Mouse (Mus musculus) kidney, embryonic 14.5 days (tissue): Measurements from ENCODE around the gene Defb19. TPM values are rescaled to one million over a fixed set of nuclear protein-coding genes. Genes with fewer than 3 reads are reported as not detected.

Experiments used
- ATAC-seq: fragments of 200-750 bp; cut with Nextera tagmentation; 2 replicates; pipeline ENCODE4 v1.8.0; 2017; ENCODE audit warnings: moderate number of reproducible peaks, mild to moderate bottlenecking, moderate TSS enrichment, moderate library complexity; ENCODE audit not compliant: low FRiP score, low TSS enrichment
- H3K27ac ChIP-seq: fragments of 300-500 bp; sonication (generic); 2 replicates; pipeline ENCODE4 v1.5.1; 2014; ENCODE audit warnings: low read depth, mild to moderate bottlenecking, low read length, moderate library complexity, mixed read lengths
- H3K27me3 ChIP-seq: fragments of 300-500 bp; sonication (generic); 2 replicates; pipeline ENCODE4 v1.6.1; 2014; ENCODE audit warnings: mild to moderate bottlenecking, low read length; ENCODE audit not compliant: control insufficient read depth, insufficient read depth
- H3K36me3 ChIP-seq: fragments of 300-500 bp; sonication (generic); 2 replicates; pipeline ENCODE4 v1.6.1; 2014; ENCODE audit warnings: low read length, mixed read lengths; ENCODE audit not compliant: control insufficient read depth, insufficient read depth
- H3K4me1 ChIP-seq: fragments of 300-500 bp; sonication (generic); 2 replicates; pipeline ENCODE4 v1.6.1; 2014; ENCODE audit warnings: low read length, mixed read lengths; ENCODE audit not compliant: control insufficient read depth, insufficient read depth
- H3K4me2 ChIP-seq: fragments of 300-500 bp; sonication (generic); replicated peaks from 2 replicates; pipeline ENCODE4 v1.6.1; 2014; ENCODE audit warnings: low read depth, mild to moderate bottlenecking, low read length
- H3K4me3 ChIP-seq: fragments of 300-500 bp; sonication (generic); 2 replicates; pipeline ENCODE4 v1.5.1; 2014; ENCODE audit warnings: mild to moderate bottlenecking, low read length
- H3K9ac ChIP-seq: fragments of 300-500 bp; sonication (generic); 2 replicates; pipeline ENCODE4 v1.6.1; 2014; ENCODE audit warnings: low read depth, mild to moderate bottlenecking, low read length, moderate library complexity
- H3K9me3 ChIP-seq: fragments of 300-500 bp; sonication (generic); 2 replicates; pipeline ENCODE4 v1.6.1; 2016; ENCODE audit warnings: low read length; ENCODE audit not compliant: control insufficient read depth
- WGBS: fragments of 180-500 bp; shearing (Covaris S2); extraction: QIAGEN DNeasy Blood & Tissue Kit; methylation state at CpG from one replicate; pipeline ENCODE4 v1.1.7; 2014; 5-methylcytosine and 5-hydroxymethylcytosine counted together
- polyA plus RNA-seq: library from polyadenylated mRNA; unstranded; fragments of >200 nt; fragmentation: Nextera tagmentation; extraction: Ambion mirVana; gene quantifications from 2 replicates; pipeline ENCODE4 v1.2.1, GENCODE M21; 2014

The Defb19 gene
- not detected in 2 replicates for polyA plus RNA-seq

DNA sequence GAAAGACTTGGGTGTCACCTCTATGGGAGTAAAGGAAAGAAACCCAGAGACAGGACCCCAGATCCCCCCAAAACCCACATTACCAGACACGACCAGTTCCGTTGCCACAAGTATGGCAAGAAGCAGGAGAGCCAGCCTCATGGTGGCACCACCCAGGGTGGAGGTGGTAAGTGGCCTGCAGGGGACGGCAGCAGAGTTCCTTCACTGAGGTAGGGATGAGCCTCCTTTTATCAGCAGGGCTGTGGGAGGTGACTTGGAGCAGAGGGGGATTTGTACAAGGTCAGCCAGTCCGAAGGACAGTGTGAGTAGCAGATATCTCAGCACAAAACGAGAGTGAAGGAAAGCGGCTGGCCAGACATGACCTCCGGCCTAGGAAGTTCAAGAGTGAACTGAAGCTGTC, at the start of gene Defb19:
TSS of gene Defb19 (minus strand) at position 206 of the 400 bp plus-strand sequence.
- WGBS = 45% methylated on average over 7 of the region's 7 CpGs
- no peaks in the 10 kb centered on the region for H3K4me1 ChIP-seq
- ATAC-seq = no peak

GRCm38 (mm10) chr2:152629904-152630303, 49.8 kb upstream of the Defb19 start:
- no peaks in the 10 kb centered on the region for H3K9me3 ChIP-seq
- WGBS = 88% methylated on average over 6 of the region's 6 CpGs
- peaks cover 62% of the 10 kb centered on the region for H3K4me1 ChIP-seq
- H3K27me3 ChIP-seq = no peaks in the 10 kb centered on the region
- peaks cover 28% of the 10 kb centered on the region for H3K36me3 ChIP-seq
- H3K27ac ChIP-seq = no peak overlapping the region; the same call in 1 of the 2 replicates
- 0 out of 2 replicates have a peak overlapping the region, but pooled peaks have one; percentile 65 for H3K4me3 ChIP-seq
- no peak overlapping the region for H3K9ac ChIP-seq
- peak overlapping the region; percentile 91 for H3K4me2 ChIP-seq
- no peak for ATAC-seq

More for the DNA sequence above, at the start of gene Defb19:
- Histone ChIP-seq H3K36me3 (no peaks in the 10 kb centered on the region), H3K9me3 (no peaks in the 10 kb centered on the region), H3K4me3 (no peak within 1 kb of the TSS), H3K27me3 (no peaks in the 10 kb centered on the region), H3K4me2 (no peak within 1 kb of the TSS), H3K9ac (no peak within 1 kb of the TSS), H3K27ac (no peak within 1 kb of the TSS)

- Histone ChIP-seq H3K9ac (no peak overlapping the region), H3K4me1 (peaks cover 58% of the 10 kb centered on the region), H3K9me3 (no peaks in the 10 kb centered on the region), H3K36me3 (peaks cover 23% of the 10 kb centered on the region), H3K4me3 (peak overlapping the region; percentile 65), H3K27ac (no peak overlapping the region; the same call in 1 of the 2 replicates), H3K4me2 (peak overlapping the region; percentile 91), H3K27me3 (no peaks in the 10 kb centered on the region)
- WGBS = 26% methylated on average over 3 of the region's 3 CpGs
- ATAC-seq = no peak
These were observed 49.1 kb upstream of the Defb19 start for GRCm38 (mm10) chr2:152629239-152629638.

- H3K27ac ChIP-seq = peak overlapping the region; percentile 85
- peak overlapping the region; percentile 79; the same call in 1 of the 2 replicates for H3K9ac ChIP-seq
- ATAC-seq = 0 out of 2 replicates have a peak, but pooled peaks have one; percentile 6
- H3K4me1 ChIP-seq = peaks cover 49% of the 10 kb centered on the region
- H3K27me3 ChIP-seq = no peaks in the 10 kb centered on the region
- peak overlapping the region; percentile 91 for H3K4me2 ChIP-seq
- 0 out of 2 replicates have a peak, but pooled peaks cover 4% of the 10 kb centered on the region for H3K9me3 ChIP-seq
- H3K36me3 ChIP-seq = peaks cover 16% of the 10 kb centered on the region; the same call in 1 of the 2 replicates
- H3K4me3 ChIP-seq = peak overlapping the region; percentile 65
- WGBS = 36% methylated on average over 17 of the region's 17 CpGs
These were observed 48.0 kb upstream of the Defb19 start for GRCm38 (mm10) chr2:152628066-152628465.

GRCm38 (mm10) chr2:152626774-152627591, 46.9 kb upstream of the Defb19 start, which contains the start of gene Rem1:
Rem1 (plus strand) TSS chr2:152626951.
- Histone ChIP-seq H3K36me3 (peaks cover 16% of the 10 kb centered on the region; the same call in 1 of the 2 replicates), H3K4me1 (peaks cover 43% of the 10 kb centered on the region; the same call in 1 of the 2 replicates), H3K27me3 (no peaks in the 10 kb centered on the region), H3K9me3 (0 out of 2 replicates have a peak, but pooled peaks cover 4% of the 10 kb centered on the region), H3K4me3 (peak within 1 kb of the TSS; percentile 65), H3K9ac (peak within 1 kb of the TSS; percentile 79), H3K27ac (peak within 1 kb of the TSS; percentile 85), H3K4me2 (peak within 1 kb of the TSS; percentile 91)
- ATAC-seq = peak; percentile 74
- under 1% methylated on average over 59 of the region's 59 CpGs for WGBS

GRCm38 (mm10) chr2:152625256-152625655, 45.1 kb upstream of the Defb19 start:
- ATAC-seq = no peak
- Histone ChIP-seq H3K36me3 (peaks cover 9% of the 10 kb centered on the region; the same call in 1 of the 2 replicates), H3K4me3 (no peak overlapping the region), H3K9ac (no peak overlapping the region), H3K4me2 (no peak overlapping the region), H3K27ac (no peak overlapping the region), H3K9me3 (0 out of 2 replicates have a peak, but pooled peaks cover 4% of the 10 kb centered on the region), H3K4me1 (peaks cover 37% of the 10 kb centered on the region; the same call in 1 of the 2 replicates), H3K27me3 (no peaks in the 10 kb centered on the region)
- 36% methylated on average over 1 of the region's 1 CpGs for WGBS

DNA sequence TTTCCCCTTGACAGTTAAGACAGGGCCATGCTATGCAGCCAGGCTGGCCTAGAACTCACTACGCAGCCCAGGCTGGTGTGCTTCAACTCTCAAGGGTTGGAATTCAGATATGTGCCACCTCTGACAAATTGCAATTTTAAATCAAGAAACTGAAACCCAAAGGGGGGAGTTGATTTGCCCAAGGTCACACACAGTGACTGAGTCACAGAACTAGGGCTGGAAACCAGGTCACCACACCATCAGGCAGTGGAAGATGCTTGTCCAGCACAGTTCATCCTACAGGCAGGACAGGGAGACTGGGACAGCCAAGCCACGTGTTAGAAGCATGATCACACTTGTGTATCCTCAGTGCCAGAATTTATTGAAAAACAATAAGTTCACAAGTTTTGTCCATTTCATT, 44.5 kb upstream of the Defb19 start:
- Histone ChIP-seq H3K27me3 (no peaks in the 10 kb centered on the region), H3K36me3 (peaks cover 4% of the 10 kb centered on the region; the same call in 1 of the 2 replicates), H3K4me1 (peaks cover 31% of the 10 kb centered on the region; the same call in 1 of the 2 replicates), H3K4me2 (no peak overlapping the region), H3K9me3 (0 out of 2 replicates have a peak, but pooled peaks cover 4% of the 10 kb centered on the region), H3K4me3 (no peak overlapping the region), H3K9ac (no peak overlapping the region), H3K27ac (no peak overlapping the region)
- ATAC-seq = no peak
- 81% methylated on average over 2 of the region's 2 CpGs for WGBS

DNA sequence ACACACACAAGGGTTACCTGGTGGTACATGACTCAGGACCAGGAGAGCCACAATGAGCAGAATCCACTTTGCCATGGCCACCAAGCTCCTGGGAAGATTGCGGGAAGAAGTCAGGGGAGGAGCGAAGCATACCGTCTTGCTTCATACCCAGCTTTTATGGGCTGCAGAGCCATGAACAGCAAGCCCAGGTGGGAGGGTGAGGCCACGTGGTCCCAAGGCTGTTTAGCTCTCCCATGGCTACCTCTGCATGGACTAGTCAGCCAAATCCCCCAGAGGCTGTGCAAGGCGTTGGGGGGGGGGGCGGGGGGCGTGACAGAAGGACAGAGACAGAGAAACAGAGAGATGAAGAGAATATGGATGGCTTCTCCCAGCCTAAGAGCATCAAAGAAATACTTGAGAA, 42.8 kb upstream of the Defb19 start, which contains the start of gene Defb25:
TSS of gene Defb25 (minus strand) at position 101 of the 400 bp plus-strand sequence.
- H3K4me2 ChIP-seq = 0 out of 2 replicates have a peak within 1 kb of the TSS, but pooled peaks have one; percentile 17
- H3K36me3 ChIP-seq = no peaks in the 10 kb centered on the region
- H3K9ac ChIP-seq = no peak within 1 kb of the TSS; the same call in 1 of the 2 replicates
- H3K27ac ChIP-seq = peak within 1 kb of the TSS; percentile 82
- no peak for ATAC-seq
- WGBS = 67% methylated on average over 7 of the region's 7 CpGs
- no peak within 1 kb of the TSS for H3K4me3 ChIP-seq
- H3K4me1 ChIP-seq = peaks cover 15% of the 10 kb centered on the region; the same call in 1 of the 2 replicates
- no peaks in the 10 kb centered on the region for H3K27me3 ChIP-seq
- H3K9me3 ChIP-seq = 0 out of 2 replicates have a peak, but pooled peaks cover 4% of the 10 kb centered on the region
